Mouse (Mus musculus): ENCODE measurements around the gene Fuca1.

- TF ChIP-seq CTCF (IDR thresholded peaks at IDR 0.05; ENCODE audit: borderline replicate concordance, extremely low read depth, insufficient read depth, insufficient read length) (no peak), POLR2A (IDR thresholded peaks at IDR 0.05; ENCODE audit: borderline replicate concordance, extremely low read depth, insufficient read depth, insufficient read length, poor library complexity, severe bottlenecking) (no peak)
Measured at GRCm38 (mm10) chr4:135899050-135899448, 21.5 kb upstream of the Fuca1 start.
